Comparison of ENCODE assay signal across 8 mouse cellular contexts in genomic region chr4:62619232-62619964, GRCm38 (mm10). TPM values are rescaled to one million over a fixed set of nuclear protein-coding genes. Genes with fewer than 3 reads are reported as not detected.
DNase-seq lines count a peak whose midpoint lies in the region; ATAC-seq and TF ChIP-seq lines count a peak whose summit lies in the region.

No protein-coding gene starts in this region.

- H3K4me2 ChIP-seq in intestine, postnatal 0 days (replicated peaks; ENCODE audit: low read depth) = no peak overlapping the region
- H3K4me2 ChIP-seq in liver, embryonic 16.5 days (ENCODE audit: low read depth, low read length) = no peak overlapping the region
- H3K4me2 ChIP-seq in neural tube, embryonic 15.5 days = peak overlapping the region; percentile 29

- H3K9ac ChIP-seq in heart, adult 2 months (ENCODE audit: low read depth, low read length) = peak overlapping the region; percentile 56
- H3K9ac ChIP-seq in intestine, postnatal 0 days (ENCODE audit: low read depth, low read length) = no peak overlapping the region
- H3K9ac ChIP-seq in liver, embryonic 16.5 days (ENCODE audit: low read depth, low read length) = no peak overlapping the region
- no peak overlapping the region for H3K9ac ChIP-seq in neural tube, embryonic 15.5 days (replicated peaks)

- DNase-seq in CD4-positive helper T cell, adult 2 months (ENCODE audit: low read depth, low spot score) = peak; percentile 32
- DNase-seq in heart, adult 2 months = peak; percentile 76 to 86
- DNase-seq in urinary bladder, postnatal 4 days (ENCODE audit: low spot score in 2 of 2) = no peak

- TF ChIP-seq EP300 in heart, adult 2 months (IDR thresholded peaks at IDR 0.05; ENCODE audit: insufficient read depth, low read depth, low read length) = peak; percentile 99

- intact Hi-C loops in heart, adult 2 months (cut with DNase I) = loop anchor here (2.0 kb wide), 1 partner anchor 21 kb away; no protein-coding TSS in a partner anchor

- H3K27me3 ChIP-seq in heart, adult 2 months (ENCODE audit: control insufficient read depth, insufficient read depth, low read length) = no peaks in the 10 kb centered on the region
- H3K27me3 ChIP-seq in intestine, postnatal 0 days (replicated peaks; ENCODE audit: control insufficient read depth, insufficient read depth, low read length) = no peaks in the 10 kb centered on the region
- no peaks in the 10 kb centered on the region for H3K27me3 ChIP-seq in liver, embryonic 16.5 days (ENCODE audit: control insufficient read depth, insufficient read depth, low read depth, low read length)
- no peaks in the 10 kb centered on the region for H3K27me3 ChIP-seq in neural tube, embryonic 15.5 days (replicated peaks)

- peaks cover 23% of the 10 kb centered on the region for H3K4me1 ChIP-seq in heart, adult 2 months (ENCODE audit: control insufficient read depth, insufficient read depth, low read length)
- H3K4me1 ChIP-seq in intestine, postnatal 0 days (replicated peaks; ENCODE audit: control insufficient read depth, insufficient read depth, low read length) = no peaks in the 10 kb centered on the region
- H3K4me1 ChIP-seq in liver, embryonic 16.5 days (ENCODE audit: control insufficient read depth, low read depth, low read length) = no peaks in the 10 kb centered on the region
- H3K4me1 ChIP-seq in neural tube, embryonic 15.5 days = peaks cover 44% of the 10 kb centered on the region

- ATAC-seq in activated CD4-positive, CD25-positive, alpha-beta regulatory T cell, adult 4 months = peak; percentile 43
- ATAC-seq in intestine, postnatal 0 days = peak; percentile 60
- ATAC-seq in liver, embryonic 16.5 days (ENCODE audit: low read depth) = peak; percentile 71
- ATAC-seq in neural tube, embryonic 15.5 days (ENCODE audit: low FRiP score) = peak; percentile 27; the same call in 1 of the 2 replicates
- no peak for ATAC-seq in inflammation-experienced regulatory T-cells, adult 6 months

- peak; percentile 82 for TF ChIP-seq POLR2A in heart, adult 2 months (IDR thresholded peaks at IDR 0.05; ENCODE audit: insufficient read depth, low read depth, low read length)

- 46% methylated on average over 16 of the region's 16 CpGs for WGBS in heart, adult 2 months
- 60% methylated on average over 16 of the region's 16 CpGs for WGBS in intestine, postnatal 0 days
- 23% methylated on average over 16 of the region's 16 CpGs for WGBS in liver, embryonic 16.5 days (ENCODE audit: insufficient replicate concordance)
- WGBS in neural tube, embryonic 15.5 days = 16% methylated on average over 16 of the region's 16 CpGs

- peak overlapping the region; percentile 59 for H3K4me3 ChIP-seq in heart, adult 2 months
- no peak overlapping the region for H3K4me3 ChIP-seq in intestine, postnatal 0 days (ENCODE audit: low read depth, low read length)
- H3K4me3 ChIP-seq in liver, embryonic 16.5 days (ENCODE audit: low read depth, low read length) = 0 out of 2 replicates have a peak overlapping the region, but pooled peaks have one; percentile 1
- no peak overlapping the region; the same call in 1 of the 2 replicates for H3K4me3 ChIP-seq in neural tube, embryonic 15.5 days (replicated peaks)

- H3K36me3 ChIP-seq in heart, adult 2 months (ENCODE audit: control insufficient read depth, insufficient read depth, low read length) = no peaks in the 10 kb centered on the region
- no peaks in the 10 kb centered on the region for H3K36me3 ChIP-seq in intestine, postnatal 0 days (ENCODE audit: control insufficient read depth, insufficient read depth)
- H3K36me3 ChIP-seq in liver, embryonic 16.5 days (ENCODE audit: control insufficient read depth, insufficient read depth) = no peaks in the 10 kb centered on the region
- H3K36me3 ChIP-seq in neural tube, embryonic 15.5 days = no peaks in the 10 kb centered on the region

- peak; percentile 39 for TF ChIP-seq CTCF in heart, adult 2 months (IDR thresholded peaks at IDR 0.05)
- no peak for TF ChIP-seq CTCF in intestine, postnatal 0 days (IDR thresholded peaks at IDR 0.05; ENCODE audit: low read depth)

- H3K9me3 ChIP-seq in intestine, postnatal 0 days (ENCODE audit: control insufficient read depth) = no peaks in the 10 kb centered on the region
- H3K9me3 ChIP-seq in liver, embryonic 16.5 days (replicated peaks; ENCODE audit: control insufficient read depth, low read length) = no peaks in the 10 kb centered on the region
- H3K9me3 ChIP-seq in neural tube, embryonic 15.5 days (replicated peaks) = no peaks in the 10 kb centered on the region

- H3K27ac ChIP-seq in heart, adult 2 months = peak overlapping the region; percentile 97
- H3K27ac ChIP-seq in intestine, postnatal 0 days (ENCODE audit: low read depth, low read length) = 0 out of 2 replicates have a peak overlapping the region, but pooled peaks have one; percentile 21
- peak overlapping the region; percentile 25; the same call in 1 of the 2 replicates for H3K27ac ChIP-seq in liver, embryonic 16.5 days (ENCODE audit: low read length)
- H3K27ac ChIP-seq in neural tube, embryonic 15.5 days (replicated peaks) = peak overlapping the region; percentile 56

- no peaks in the 10 kb centered on the region for H3K79me2 ChIP-seq in heart, adult 2 months (replicated peaks; ENCODE audit: control insufficient read depth, insufficient read depth, low read length)

RNA-seq across cellular contexts. Expression of gene Rgs3, which starts 59.8 kb away (rescaled TPM):
- 10 to 100 TPM; 45.2 to 51.1 TPM for polyA plus RNA-seq in activated CD4-positive, CD25-positive, alpha-beta regulatory T cell, adult 4 months (2017; shearing (Covaris generic))
- 10 to 100 TPM; 23.5 to 33.7 TPM for total RNA-seq in heart, adult 2 months (2021)
- 48.1 and 49.4 TPM in 2 replicates for polyA plus RNA-seq in heart, adult 2 months (2012; rRNA removed)
- 30.1 and 30.8 TPM in 2 replicates for polyA plus RNA-seq in intestine, postnatal 0 days (2015; fragmentation: Nextera tagmentation; extraction: Ambion mirVana)
- 5.5 and 7.0 TPM in 2 replicates for polyA plus RNA-seq in liver, embryonic 16.5 days (2015; fragmentation: Nextera tagmentation; extraction: Ambion mirVana)
- polyA plus RNA-seq in neural tube, embryonic 15.5 days (2015; fragmentation: Nextera tagmentation; extraction: Ambion mirVana) = 49.2 and 53.8 TPM in 2 replicates
- 10 to 100 TPM; 50.8 to 68.5 (median 62.7) TPM for polyA plus RNA-seq in inflammation-experienced regulatory T-cells, adult 6 months (2017; shearing (Covaris generic))

Comparison
In these comparisons a context has a peak if more than half of its experiments do, and no peak if none do; other contexts are left out.
1. DNase-seq: peak in CD4-positive helper T cell, adult 2 months (single experiment) and heart, adult 2 months (2 of 2); none in urinary bladder, postnatal 4 days (0 of 2).
2. H3K27ac ChIP-seq: peak in every context shown above with its lines; median percentile 97 in heart, adult 2 months; 56 in neural tube, embryonic 15.5 days; 25 in liver, embryonic 16.5 days; 21 in intestine, postnatal 0 days.
3. H3K4me3 ChIP-seq: peak in heart, adult 2 months (single experiment) and liver, embryonic 16.5 days (single experiment); none in intestine, postnatal 0 days (single experiment) and neural tube, embryonic 15.5 days (single experiment).